Mouse (Mus musculus): Measurements from ENCODE around the gene Zc3h6. TPM values are rescaled to one million over a fixed set of nuclear protein-coding genes. Genes with fewer than 3 reads are reported as not detected.
A peak's percentile ranks its signal among the peaks of the same experiment; 100 is the strongest.
"Not testable (repeated sequence)": the region's sequence is repeated elsewhere in the genome, so short reads cannot be mapped to it uniquely, and the experiment has no call there.

Zc3h6 gene
- total RNA-seq (2021), result 10 to 100 TPM; 12.1 to 14.5 TPM
- long read RNA-seq, experiment 1, full-length matches to known transcripts, result 2 of 2 reads
- long read RNA-seq, experiment 1, partial matches to known transcripts, result 0 of 2 reads
- long read RNA-seq, experiment 1, other reads (novel, unspliced or antisense), result 0 of 2 reads
- long read RNA-seq, experiment 2, full-length matches to known transcripts, result 3 of 4 reads
- long read RNA-seq, experiment 2, partial matches to known transcripts, result 1 of 4 reads
- long read RNA-seq, experiment 2, other reads (novel, unspliced or antisense), result 0 of 4 reads

GRCm38 (mm10) chr2:128966641-128967580, at the start of gene Zc3h6:
TSS of gene Zc3h6 (plus strand) at chr2:128967402.
- DNase-seq (ENCODE audit: low spot score in 2 of 2), result peak; percentile 99 to 100

- DNase-seq (ENCODE audit: low spot score in 2 of 2), result no peak
These were observed 42.4 kb upstream of the Zc3h6 start for GRCm38 (mm10) chr2:128924799-128925198.

GRCm38 (mm10) chr2:128928446-128928845, 38.8 kb upstream of the Zc3h6 start:
- no peak for DNase-seq (ENCODE audit: low spot score in 2 of 2)

- DNase-seq (ENCODE audit: low spot score in 2 of 2), result no peak
These were observed 36.5 kb upstream of the Zc3h6 start for GRCm38 (mm10) chr2:128930704-128931103.

GRCm38 (mm10) chr2:128936256-128936655, 30.9 kb upstream of the Zc3h6 start:
- DNase-seq (ENCODE audit: low spot score in 2 of 2), result no peak

GRCm38 (mm10) chr2:128943538-128944528, 23.4 kb upstream of the Zc3h6 start, which contains the start of gene Zc3h8:
TSS of gene Zc3h8 (minus strand) at chr2:128944077.
- peak; percentile 94 to 97 for DNase-seq (ENCODE audit: low spot score in 2 of 2)

- peak in 1 of 2 experiments; percentile 58 for DNase-seq (ENCODE audit: low spot score in 2 of 2)
These were observed 19.1 kb upstream of the Zc3h6 start for GRCm38 (mm10) chr2:128947962-128948588.

- no peak for DNase-seq (ENCODE audit: low spot score in 2 of 2)
These were observed 13.0 kb upstream of the Zc3h6 start for GRCm38 (mm10) chr2:128954186-128954585.

- DNase-seq (ENCODE audit: low spot score in 2 of 2), result no peak
These were observed 1.6 kb upstream of the Zc3h6 start for GRCm38 (mm10) chr2:128965505-128966105.

- no peak for DNase-seq (ENCODE audit: low spot score in 2 of 2)
These were observed 966 bp upstream of the Zc3h6 start for GRCm38 (mm10) chr2:128966236-128966635.

GRCm38 (mm10) chr2:128967661-128968441, 649 bp downstream of the Zc3h6 start, which contains the start of gene Gm10762:
TSS of gene Gm10762 (minus strand) at chr2:128967725.
- peak; percentile 56 to 72 for DNase-seq (ENCODE audit: low spot score in 2 of 2)

- no peak for DNase-seq (ENCODE audit: low spot score in 2 of 2)
These were observed 1.4 kb downstream of the Zc3h6 start for GRCm38 (mm10) chr2:128968475-128969083.

GRCm38 (mm10) chr2:128972301-128972700, 5.1 kb downstream of the Zc3h6 start:
- no peak for DNase-seq (ENCODE audit: low spot score in 2 of 2)

GRCm38 (mm10) chr2:128975572-128975971, 8.4 kb downstream of the Zc3h6 start:
- DNase-seq (ENCODE audit: low spot score in 2 of 2), result no peak

- peak in 1 of 2 experiments; percentile 21 for DNase-seq (ENCODE audit: low spot score in 2 of 2)
These were observed 17.5 kb downstream of the Zc3h6 start for GRCm38 (mm10) chr2:128984746-128985145.

GRCm38 (mm10) chr2:129004872-129005271, 37.7 kb downstream of the Zc3h6 start:
- no peak for DNase-seq (ENCODE audit: low spot score in 2 of 2)

- no peak for DNase-seq (ENCODE audit: low spot score in 2 of 2)
These were observed 39.1 kb downstream of the Zc3h6 start for GRCm38 (mm10) chr2:129006194-129006749.

GRCm38 (mm10) chr2:129008867-129009266, 41.7 kb downstream of the Zc3h6 start:
- not testable (repeated sequence) for DNase-seq (ENCODE audit: low spot score in 2 of 2)

All from layer of hippocampus, postnatal 14 days (tissue).